10 mouse cellular contexts compared by ENCODE assay signal in genomic region chr2:153600667-153601648, GRCm38 (mm10). TPM values are rescaled to one million over a fixed set of nuclear protein-coding genes. Genes with fewer than 3 reads are reported as not detected.
DNase-seq lines count a peak whose midpoint lies in the region; ATAC-seq lines count a peak whose summit lies in the region.
"Had no signal": no experiment of that assay in that cellular context is flagged by ENCODE, and none has a peak within 500 bp of the region (broad histone marks: within the 10 kb centered on the region; RNA-seq: fewer than 3 reads in every experiment).

No protein-coding gene starts in this region.

- H3K4me3 ChIP-seq in hindbrain, embryonic 11.5 days (ENCODE audit: low read depth, low read length), result no peak overlapping the region
- no peak overlapping the region for H3K4me3 ChIP-seq in liver, embryonic 11.5 days (ENCODE audit: low read depth, low read length)
- no peak overlapping the region for H3K4me3 ChIP-seq in midbrain, embryonic 15.5 days
- H3K4me3 ChIP-seq: embryonic facial prominence, embryonic 15.5 days had no signal

- 50% methylated on average over 16 of the region's 16 CpGs for WGBS in hindbrain, embryonic 11.5 days
- WGBS in liver, embryonic 11.5 days, result 56% methylated on average over 16 of the region's 16 CpGs
- WGBS in midbrain, embryonic 15.5 days, result 25% methylated on average over 16 of the region's 16 CpGs

- no peaks in the 10 kb centered on the region for H3K27me3 ChIP-seq in hindbrain, embryonic 11.5 days (ENCODE audit: control insufficient read depth, insufficient read depth, low read length)
- H3K27me3 ChIP-seq in liver, embryonic 11.5 days (replicated peaks; ENCODE audit: control insufficient read depth, insufficient read depth, low read length), result no peaks in the 10 kb centered on the region
- H3K27me3 ChIP-seq in midbrain, embryonic 15.5 days (replicated peaks), result no peaks in the 10 kb centered on the region
- H3K27me3 ChIP-seq: embryonic facial prominence, embryonic 15.5 days had no signal

- 0 out of 2 replicates have a peak, but pooled peaks cover 2% of the 10 kb centered on the region for H3K4me1 ChIP-seq in hindbrain, embryonic 11.5 days (replicated peaks; ENCODE audit: control insufficient read depth, insufficient read depth, low read length)
- H3K4me1 ChIP-seq in liver, embryonic 11.5 days (replicated peaks; ENCODE audit: control insufficient read depth, insufficient read depth, low read length), result peaks cover 6% of the 10 kb centered on the region
- H3K4me1 ChIP-seq in midbrain, embryonic 15.5 days, result peaks cover 13% of the 10 kb centered on the region

- no peaks in the 10 kb centered on the region for H3K9me3 ChIP-seq in hindbrain, embryonic 11.5 days (ENCODE audit: control insufficient read depth, low read length)
- H3K9me3 ChIP-seq in liver, embryonic 11.5 days (ENCODE audit: control insufficient read depth, low read length), result no peaks in the 10 kb centered on the region
- H3K9me3 ChIP-seq in midbrain, embryonic 15.5 days, result no peaks in the 10 kb centered on the region
- H3K9me3 ChIP-seq: embryonic facial prominence, embryonic 15.5 days had no signal

- no peaks in the 10 kb centered on the region for H3K36me3 ChIP-seq in hindbrain, embryonic 11.5 days (ENCODE audit: control insufficient read depth, insufficient read depth, low read length)
- no peaks in the 10 kb centered on the region for H3K36me3 ChIP-seq in liver, embryonic 11.5 days (ENCODE audit: control insufficient read depth, insufficient read depth, low read length)
- no peaks in the 10 kb centered on the region for H3K36me3 ChIP-seq in midbrain, embryonic 15.5 days (replicated peaks)
- H3K36me3 ChIP-seq: embryonic facial prominence, embryonic 15.5 days had no signal

- no peak overlapping the region for H3K27ac ChIP-seq in hindbrain, embryonic 11.5 days (ENCODE audit: low read depth, low read length)
- H3K27ac ChIP-seq in liver, embryonic 11.5 days (ENCODE audit: low read depth, low read length), result no peak overlapping the region
- H3K27ac ChIP-seq in midbrain, embryonic 15.5 days, result peak overlapping the region; percentile 67
- H3K27ac ChIP-seq: embryonic facial prominence, embryonic 15.5 days; macrophage had no signal

- peak; percentile 89 for ATAC-seq in erythroid progenitor cell, adult 5-6 weeks (replicated peaks; ENCODE audit: low FRiP score, poor library complexity, severe bottlenecking)
- 0 out of 2 replicates have a peak, but pooled peaks have one; percentile 27 for ATAC-seq in hindbrain, embryonic 11.5 days (ENCODE audit: low FRiP score)
- peak; percentile 78 for ATAC-seq in liver, embryonic 11.5 days (replicated peaks; ENCODE audit: low FRiP score)
- ATAC-seq in midbrain, embryonic 15.5 days (replicated peaks), result peak; percentile 51

- no peak overlapping the region for H3K4me2 ChIP-seq in hindbrain, embryonic 11.5 days (replicated peaks; ENCODE audit: low read depth, low read length)
- peak overlapping the region; percentile 4; the same call in 1 of the 2 replicates for H3K4me2 ChIP-seq in liver, embryonic 11.5 days
- no peak overlapping the region for H3K4me2 ChIP-seq in midbrain, embryonic 15.5 days
- H3K4me2 ChIP-seq: embryonic facial prominence, embryonic 15.5 days had no signal

- DNase-seq in layer of hippocampus, adult 9-11 months, result peak; percentile 32
- DNase-seq in layer of hippocampus, adult 18-20 months (ENCODE audit: low spot score in 2 of 2), result no peak
- no peak for DNase-seq in hindbrain, embryonic 11.5 days (ENCODE audit: low spot score)
- peak; percentile 40 for DNase-seq in liver, embryonic 11.5 days (ENCODE audit: low spot score)
- no peak for DNase-seq in thymus, postnatal 25 days
- no peak for DNase-seq in urinary bladder, adult 2 months (ENCODE audit: low spot score)

- 0 out of 2 replicates have a peak overlapping the region, but pooled peaks have one; percentile 12 for H3K9ac ChIP-seq in hindbrain, embryonic 11.5 days (ENCODE audit: low read depth, low read length)
- 0 out of 2 replicates have a peak overlapping the region, but pooled peaks have one; percentile 6 for H3K9ac ChIP-seq in liver, embryonic 11.5 days (ENCODE audit: low read depth, low read length)
- H3K9ac ChIP-seq in midbrain, embryonic 15.5 days, result no peak overlapping the region
- H3K9ac ChIP-seq: embryonic facial prominence, embryonic 15.5 days had no signal

RNA-seq across cellular contexts. Expression of gene Commd7, which starts 31.6 kb away (rescaled TPM):
- total RNA-seq in layer of hippocampus, adult 18-20 months (2021), result 10 to 100 TPM; 30.6 to 31.5 TPM
- 3.6 and 7.5 TPM in 2 replicates for total RNA-seq in erythroid progenitor cell, adult 5-6 weeks (2015; ENCODE audit: low replicate concordance)
- total RNA-seq in erythroid progenitor cell, adult 5-6 weeks (2017; ENCODE audit: low replicate concordance), result 2.0 and 6.7 TPM in 2 replicates
- polyA plus RNA-seq in hindbrain, embryonic 11.5 days (2014; fragmentation: Nextera tagmentation; extraction: Ambion mirVana), result 60.0 and 65.6 TPM in 2 replicates
- 65.1 and 66.8 TPM in 2 replicates for polyA plus RNA-seq in liver, embryonic 11.5 days (2014; fragmentation: Nextera tagmentation; extraction: Ambion mirVana)
- 94.9 and 98.5 TPM in 2 replicates for polyA plus RNA-seq in midbrain, embryonic 15.5 days (2015; fragmentation: Nextera tagmentation; extraction: Ambion mirVana)
- polyA plus RNA-seq in urinary bladder, adult 2 months (2012; rRNA removed), result 33.4 TPM in 2 replicates

RNA-seq across cellular contexts. Expression of gene Dnmt3b, which starts 48.3 kb away (rescaled TPM):
- 1 to 10 TPM in 1 of 2 experiments, under 1 TPM in 1; 0.87 to 1.5 TPM for total RNA-seq in layer of hippocampus, adult 18-20 months (2021)
- 0.36 TPM in 1 of 2 replicates, not detected in the other for total RNA-seq in erythroid progenitor cell, adult 5-6 weeks (2015; ENCODE audit: low replicate concordance)
- 0.98 and 1.4 TPM in 2 replicates for total RNA-seq in erythroid progenitor cell, adult 5-6 weeks (2017; ENCODE audit: low replicate concordance)
- polyA plus RNA-seq in hindbrain, embryonic 11.5 days (2014; fragmentation: Nextera tagmentation; extraction: Ambion mirVana), result 9.9 and 10.3 TPM in 2 replicates
- polyA plus RNA-seq in liver, embryonic 11.5 days (2014; fragmentation: Nextera tagmentation; extraction: Ambion mirVana), result 27.2 and 27.8 TPM in 2 replicates
- 4.3 and 4.4 TPM in 2 replicates for polyA plus RNA-seq in midbrain, embryonic 15.5 days (2015; fragmentation: Nextera tagmentation; extraction: Ambion mirVana)
- 2.0 and 2.5 TPM in 2 replicates for polyA plus RNA-seq in urinary bladder, adult 2 months (2012; rRNA removed)

Comparison
In these comparisons a context has a peak if more than half of its experiments do, and no peak if none do; other contexts are left out.
1. DNase-seq: peak in layer of hippocampus, adult 9-11 months (single experiment) and liver, embryonic 11.5 days (single experiment); none in layer of hippocampus, adult 18-20 months (0 of 2), hindbrain, embryonic 11.5 days (single experiment), thymus, postnatal 25 days (single experiment) and urinary bladder, adult 2 months (single experiment).
2. ATAC-seq: peak in every context shown above with its lines; median percentile 89 in erythroid progenitor cell, adult 5-6 weeks; 78 in liver, embryonic 11.5 days; 51 in midbrain, embryonic 15.5 days; 27 in hindbrain, embryonic 11.5 days.